Mouse (Mus musculus) liver, adult 2 months (tissue): ENCODE data around the gene Alox5ap.

Experiments used
- CTCF ChIP-seq: fragments of 200-500 bp; IDR thresholded peaks from 2 replicates; pipeline ENCODE4 v1.5.1; 2011; ENCODE audit warnings: low read depth, low read length, control low read depth
- POLR2A ChIP-seq: fragments of 200-500 bp; IDR thresholded peaks from 2 replicates; pipeline ENCODE4 v1.6.1; 2011; ENCODE audit warnings: low read length, control low read depth; ENCODE audit not compliant: insufficient read depth; ENCODE audit errors: extremely low read depth

- TF ChIP-seq CTCF (peak; percentile 94), POLR2A (no peak)
Measured at GRCm38 (mm10) chr5:149335563-149336238, 71.1 kb downstream of the Alox5ap start.
